Mouse (Mus musculus) gastrocnemius, postnatal 4 days (tissue): ENCODE results near the gene Nuak2. TPM values are rescaled to one million over a fixed set of nuclear protein-coding genes. Genes with fewer than 3 reads are reported as not detected.

ENCODE experiments used
- DNase-seq, 2 experiments: peaks; one replicate each; pipeline ENCODE4 v3.0.0; 2021 to 2022; ENCODE audit warnings: low spot score in 2 of 2, mixed read lengths in 2 of 2
- total RNA-seq, 2 experiments: library from RNA; stranded (reverse); gene quantifications; 2 replicates each; pipeline ENCODE4 v1.2.3; 2021

Nuak2 gene
- total RNA-seq, 2 experiments from 2014 or later = 2.8 to 2.9 TPM

DNA sequence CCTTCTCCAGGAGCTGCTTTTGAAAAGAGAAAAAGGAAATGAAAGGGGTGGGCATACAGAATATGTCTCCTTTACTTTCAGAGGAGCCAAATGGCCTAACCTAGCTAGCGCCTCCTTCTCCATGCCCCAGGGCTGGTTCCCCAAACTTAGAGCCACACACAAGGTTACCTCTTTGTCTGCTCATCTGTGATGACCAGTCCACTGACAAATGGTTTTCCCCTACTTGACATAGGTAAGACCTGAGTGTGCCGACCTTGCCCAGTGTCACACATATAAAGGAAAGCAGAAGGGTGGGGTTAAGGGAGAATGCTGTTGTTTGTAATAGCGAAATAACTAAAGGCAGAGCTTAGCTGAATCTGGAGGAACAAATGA is 58.9 kb downstream of the Nuak2 start:
- no peak for DNase-seq

DNA sequence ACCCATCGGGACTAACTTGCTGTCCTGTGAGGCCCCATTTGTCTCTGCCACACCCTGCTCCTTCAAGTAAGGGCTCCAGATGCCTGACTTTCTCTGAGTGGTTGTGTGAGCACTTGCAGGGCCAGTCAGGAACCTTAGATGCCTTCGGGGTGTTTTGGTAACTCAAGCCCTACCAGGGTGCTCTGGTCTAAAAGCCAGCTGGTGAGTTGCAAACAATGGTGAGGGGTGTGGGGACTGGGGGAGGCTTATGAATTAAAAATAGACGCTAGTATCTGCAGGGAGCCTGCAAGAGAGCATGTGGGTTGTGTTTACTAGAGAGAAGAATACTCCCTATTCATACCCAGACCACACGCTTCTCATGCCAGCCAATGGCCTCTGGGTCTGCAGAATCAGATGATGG is 59.3 kb downstream of the Nuak2 start:
- DNase-seq = no peak

DNA sequence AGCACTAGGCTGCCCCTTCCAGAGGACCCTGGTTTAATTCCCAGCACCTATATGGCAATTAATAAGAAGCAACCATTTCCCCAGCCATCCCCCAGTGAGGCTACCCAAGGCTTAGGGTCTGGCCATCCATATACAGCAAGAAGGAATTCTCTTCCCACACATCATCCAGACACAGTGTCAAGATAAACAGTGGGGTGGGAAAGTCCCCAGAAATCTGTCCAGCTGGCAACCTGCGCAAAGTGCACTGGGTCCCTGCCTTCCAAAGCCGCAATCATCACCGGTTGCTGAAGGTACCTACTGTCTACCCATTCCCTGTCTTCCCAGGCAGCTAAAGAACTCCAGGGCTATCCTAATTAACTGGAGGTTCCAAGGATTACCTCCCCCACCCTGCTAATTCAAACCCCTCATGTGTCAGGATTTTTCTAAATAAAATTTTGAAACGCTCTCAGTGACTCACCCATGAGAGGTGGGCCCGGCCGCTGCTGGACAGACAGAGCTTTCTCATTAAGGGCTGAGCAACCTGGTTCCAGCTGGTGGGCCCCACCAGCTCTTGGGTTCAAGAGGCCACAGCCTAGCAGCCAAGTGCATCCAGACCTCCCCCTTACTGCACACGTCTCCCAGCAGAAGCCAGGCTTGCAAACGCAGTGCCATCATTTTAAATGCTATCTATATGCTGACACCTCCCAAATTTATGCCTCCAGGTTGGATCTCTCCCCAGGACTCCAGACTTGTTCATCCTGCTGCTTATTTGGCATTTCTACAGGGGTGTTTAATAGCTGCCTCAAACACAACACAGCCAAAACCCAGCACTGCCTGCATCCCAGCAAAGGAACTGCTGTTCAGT is 60.5 kb downstream of the Nuak2 start:
- DNase-seq = no peak

DNA sequence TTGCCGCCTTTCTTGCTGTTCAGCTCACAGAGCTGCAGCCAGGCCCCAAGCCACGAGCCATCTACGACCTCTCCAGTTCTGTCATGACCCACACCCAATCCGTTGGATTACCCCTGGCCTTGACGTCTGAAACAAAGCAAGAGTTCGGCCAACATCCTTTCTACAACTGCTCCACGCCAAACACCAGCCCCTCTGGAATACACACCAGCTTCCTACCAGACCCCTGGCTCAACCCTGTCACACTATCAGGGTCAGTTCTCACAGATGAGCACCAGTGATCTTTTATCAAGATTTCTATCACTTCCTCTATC is 61.1 kb downstream of the Nuak2 start:
- no peak for DNase-seq

DNA sequence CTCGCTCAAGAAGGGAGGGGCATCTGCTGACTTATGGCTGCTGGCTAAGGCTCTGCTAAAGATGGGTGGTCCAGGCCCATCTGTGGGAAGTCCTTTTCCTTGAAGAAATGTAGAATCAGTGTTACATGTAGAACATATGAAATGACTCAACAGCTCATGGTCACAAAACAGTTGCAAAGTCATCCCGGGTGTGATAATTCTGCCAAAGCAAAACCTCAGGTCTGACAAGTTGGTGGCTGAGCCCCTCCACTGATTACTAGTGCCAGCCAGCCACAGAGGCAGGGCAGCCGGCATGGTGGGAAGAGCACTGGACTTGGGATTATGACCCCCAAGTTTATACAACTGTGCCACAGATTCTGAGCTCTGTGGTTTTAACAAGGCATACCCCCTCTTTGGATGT is 61.9 kb downstream of the Nuak2 start:
- no peak for DNase-seq

DNA sequence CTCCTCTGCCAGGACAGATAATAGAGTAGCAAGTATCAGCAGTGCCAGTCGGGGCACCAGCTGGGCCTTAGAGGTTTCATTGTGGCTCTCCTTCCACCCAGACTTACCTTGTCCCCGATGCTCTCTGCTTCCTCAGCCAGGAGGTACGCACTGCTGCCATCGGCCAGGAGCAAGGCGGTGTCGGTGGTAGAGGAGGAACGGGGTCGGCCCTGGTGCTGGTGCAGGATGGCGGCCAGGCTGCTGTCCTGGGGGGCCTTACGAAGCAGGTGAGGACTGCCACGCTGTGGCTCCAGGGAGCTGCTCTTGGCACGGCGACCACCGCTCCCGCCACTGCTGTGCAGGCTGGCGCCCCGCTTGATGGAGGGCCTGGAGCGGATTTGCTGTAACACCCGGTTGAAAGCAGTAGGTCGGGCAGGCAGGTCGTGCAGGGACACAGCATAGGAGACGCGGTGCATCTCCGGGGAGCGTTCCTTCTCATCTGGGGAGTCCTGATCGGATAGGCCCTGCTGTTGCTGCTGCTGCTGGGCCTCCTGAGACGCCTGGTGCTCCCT is 64.7 kb downstream of the Nuak2 start:
- DNase-seq = no peak

DNA sequence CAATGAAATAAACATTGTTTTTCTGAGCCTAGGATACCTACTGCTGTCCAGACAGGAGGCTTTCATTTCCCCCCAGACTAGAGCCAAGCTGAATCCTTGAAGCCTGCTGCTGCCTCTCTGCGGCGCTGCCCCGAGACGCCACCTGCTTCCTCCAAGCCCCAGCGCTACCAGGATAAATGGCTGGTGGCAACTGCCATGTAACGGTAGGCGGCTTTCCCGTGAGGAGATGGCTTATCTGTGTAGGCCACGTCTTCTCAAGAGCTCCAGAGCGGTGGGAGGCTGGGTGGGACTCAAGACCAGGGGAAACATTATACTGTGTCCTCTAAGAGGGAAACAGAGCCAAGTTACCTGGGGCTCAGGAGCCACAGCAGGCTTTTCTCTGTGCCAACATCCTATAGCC is 66.0 kb downstream of the Nuak2 start:
- DNase-seq = no peak

Other genes starting within 250 kb of the Nuak2 start
- gene Mfsd4a, start 248.1 kb upstream of the Nuak2 start, total RNA-seq = 1 to 10 TPM; 1.7 to 2.5 TPM
- gene Cdk18, start 176.4 kb upstream of the Nuak2 start, total RNA-seq = 1 to 10 TPM in 1 of 2 experiments, under 1 TPM in 1; 0.96 to 1.7 TPM
- gene Lemd1, start 124.7 kb upstream of the Nuak2 start, total RNA-seq = under 1 TPM; 0.62 to 0.64 TPM
- gene AC124108.1, start 124.7 kb upstream of the Nuak2 start, total RNA-seq = under 1 TPM; 0.49 to 0.57 TPM
- not detected for gene Gm10188, start 86.4 kb upstream of the Nuak2 start, total RNA-seq
- under 1 TPM; 0.49 to 0.98 TPM for gene Klhdc8a, start 17.5 kb upstream of the Nuak2 start, total RNA-seq
- gene Tmcc2, start 75.2 kb downstream of the Nuak2 start, total RNA-seq = 10 to 100 TPM; 27.0 to 29.6 TPM
- 10 to 100 TPM; 20.9 to 22.0 TPM for gene Dstyk, start 101.4 kb downstream of the Nuak2 start, total RNA-seq
- 10 to 100 TPM; 24.8 to 25.0 TPM for gene Rbbp5, start 161.2 kb downstream of the Nuak2 start, total RNA-seq
- 1 to 10 TPM; 1.7 to 2.3 TPM for gene Tmem81, start 190.1 kb downstream of the Nuak2 start, total RNA-seq
- gene Cntn2, start 227.1 kb downstream of the Nuak2 start, total RNA-seq = under 1 TPM; 0.12 to 0.18 TPM